Mouse (Mus musculus) lung, postnatal 0 days (tissue): Measurements from ENCODE around the gene Arl4c.
A peak's percentile ranks its signal among the peaks of the same experiment; 100 is the strongest.

ENCODE experiments used
- CTCF ChIP-seq: IDR thresholded peaks from 2 replicates; pipeline ENCODE4 v1.5.1; 2016; ENCODE audit warnings: antibody characterized with exemption, mild to moderate bottlenecking
- EP300 ChIP-seq: IDR thresholded peaks from 2 replicates; pipeline ENCODE4 v1.6.1; 2016; ENCODE audit warnings: antibody characterized with exemption, mild to moderate bottlenecking, control low read depth

GRCm38 (mm10) chr1:88645599-88646119 is 56.4 kb downstream of the Arl4c start:
- TF ChIP-seq CTCF (no peak), EP300 (peak; percentile 74)
